ENCODE assay signal across 28 mouse cellular contexts in genomic region chr10:120458866-120459265, GRCm38 (mm10). TPM values are rescaled to one million over a fixed set of nuclear protein-coding genes. Genes with fewer than 3 reads are reported as not detected.
DNase-seq lines count a peak whose midpoint lies in the region; ATAC-seq and TF ChIP-seq lines count a peak whose summit lies in the region.
"Had no signal": no experiment of that assay in that cellular context is flagged by ENCODE, and none has a peak within 500 bp of the region (broad histone marks: within the 10 kb centered on the region; RNA-seq: fewer than 3 reads in every experiment).

No protein-coding gene starts in this region.

- 29% methylated on average over 8 of the region's 8 CpGs for WGBS in liver, embryonic 16.5 days (ENCODE audit: insufficient replicate concordance)
- WGBS in stomach, embryonic 16.5 days, result 85% methylated on average over 8 of the region's 8 CpGs
- WGBS in midbrain, postnatal 0 days, result 97% methylated on average over 8 of the region's 8 CpGs
- 93% methylated on average over 8 of the region's 8 CpGs for WGBS in kidney, embryonic 15.5 days

- no peak for TF ChIP-seq CTCF in bone marrow macrophage, adult 2 months (IDR thresholded peaks at IDR 0.05; ENCODE audit: low read depth, low read length)
- TF ChIP-seq CTCF in midbrain, postnatal 0 days (IDR thresholded peaks at IDR 0.05), result no peak

- no peak overlapping the region for H3K4me3 ChIP-seq in bone marrow macrophage, adult 2 months (ENCODE audit: insufficient read depth, low read length)
- H3K4me3 ChIP-seq in liver, embryonic 16.5 days (ENCODE audit: low read depth, low read length), result no peak overlapping the region
- no peak overlapping the region for H3K4me3 ChIP-seq in stomach, embryonic 16.5 days (replicated peaks; ENCODE audit: low read length)
- no peak overlapping the region for H3K4me3 ChIP-seq in midbrain, postnatal 0 days (ENCODE audit: low read depth, low read length)
- no peak overlapping the region for H3K4me3 ChIP-seq in kidney, embryonic 15.5 days (replicated peaks)
- H3K4me3 ChIP-seq: embryonic facial prominence, embryonic 13.5 days; forebrain, embryonic 13.5 days; gastrocnemius, adult 2 months; heart, embryonic 10.5 days; layer of hippocampus, adult 2 months; limb, embryonic 13.5 days; midbrain, embryonic 10.5 days had no signal

- no peaks in the 10 kb centered on the region for H3K27me3 ChIP-seq in liver, embryonic 16.5 days (ENCODE audit: control insufficient read depth, insufficient read depth, low read depth, low read length)
- H3K27me3 ChIP-seq in stomach, embryonic 16.5 days (ENCODE audit: control insufficient read depth, insufficient read depth, low read length), result no peaks in the 10 kb centered on the region
- no peaks in the 10 kb centered on the region for H3K27me3 ChIP-seq in midbrain, postnatal 0 days (ENCODE audit: insufficient read depth, low read length)
- no peaks in the 10 kb centered on the region for H3K27me3 ChIP-seq in kidney, embryonic 15.5 days
- H3K27me3 ChIP-seq: embryonic facial prominence, embryonic 13.5 days; forebrain, embryonic 13.5 days; limb, embryonic 13.5 days had no signal

- peak; percentile 50 for DNase-seq in liver
- DNase-seq in midbrain, postnatal 0 days (ENCODE audit: low spot score), result no peak
- DNase-seq in right cerebral cortex, postnatal 10 days (ENCODE audit: low spot score in 2 of 2), result no peak
- DNase-seq in urinary bladder, adult 2 months (ENCODE audit: low spot score), result no peak
- DNase-seq: adrenal gland, postnatal 36 days; cerebellum, adult 18-20 months; cerebellum, postnatal 14 days; embryo, embryonic 11 days; gastrocnemius, adult 2 months; heart, postnatal 4 days; kidney, adult 2 months; kidney, postnatal 14 days; layer of hippocampus, postnatal 36 days; lung, embryonic 14.5 days; right cerebral cortex, postnatal 25 days; thymus, adult 2 months had no signal

- H3K4me2 ChIP-seq in liver, embryonic 16.5 days (ENCODE audit: low read depth, low read length), result no peak overlapping the region
- no peak overlapping the region for H3K4me2 ChIP-seq in stomach, embryonic 16.5 days (ENCODE audit: low read depth, low read length)
- H3K4me2 ChIP-seq in midbrain, postnatal 0 days (ENCODE audit: low read depth, low read length, poor library complexity, severe bottlenecking), result no peak overlapping the region
- H3K4me2 ChIP-seq in kidney, embryonic 15.5 days, result no peak overlapping the region
- H3K4me2 ChIP-seq: embryonic facial prominence, embryonic 13.5 days; forebrain, embryonic 13.5 days; hindbrain, embryonic 14.5 days; limb, embryonic 13.5 days; lung, embryonic 14.5 days had no signal

- TF ChIP-seq POLR2A in bone marrow macrophage, adult 2 months (IDR thresholded peaks at IDR 0.05; ENCODE audit: borderline replicate concordance, low read depth, low read length), result no peak

- no peak overlapping the region for H3K9ac ChIP-seq in liver, embryonic 16.5 days (ENCODE audit: low read depth, low read length)
- H3K9ac ChIP-seq in stomach, embryonic 16.5 days (ENCODE audit: low read length), result no peak overlapping the region
- no peak overlapping the region for H3K9ac ChIP-seq in midbrain, postnatal 0 days (replicated peaks; ENCODE audit: low read length, poor library complexity, severe bottlenecking)
- no peak overlapping the region for H3K9ac ChIP-seq in kidney, embryonic 15.5 days
- H3K9ac ChIP-seq: embryonic facial prominence, embryonic 13.5 days; forebrain, embryonic 13.5 days; hindbrain, embryonic 14.5 days; limb, embryonic 13.5 days; lung, embryonic 14.5 days had no signal

- H3K9me3 ChIP-seq in liver, embryonic 16.5 days (replicated peaks; ENCODE audit: control insufficient read depth, low read length), result no peaks in the 10 kb centered on the region
- no peaks in the 10 kb centered on the region for H3K9me3 ChIP-seq in stomach, embryonic 16.5 days (replicated peaks; ENCODE audit: control insufficient read depth, low read length)
- H3K9me3 ChIP-seq in midbrain, postnatal 0 days (ENCODE audit: low read length), result no peaks in the 10 kb centered on the region
- no peaks in the 10 kb centered on the region for H3K9me3 ChIP-seq in kidney, embryonic 15.5 days (replicated peaks)
- H3K9me3 ChIP-seq: embryonic facial prominence, embryonic 13.5 days; forebrain, embryonic 13.5 days; heart, embryonic 10.5 days; limb, embryonic 13.5 days; midbrain, embryonic 10.5 days had no signal

- H3K4me1 ChIP-seq in bone marrow macrophage, adult 2 months (ENCODE audit: control insufficient read depth, insufficient read depth, low read length), result peaks cover 57% of the 10 kb centered on the region
- peaks cover 14% of the 10 kb centered on the region for H3K4me1 ChIP-seq in liver, embryonic 16.5 days (ENCODE audit: control insufficient read depth, low read depth, low read length)
- H3K4me1 ChIP-seq in stomach, embryonic 16.5 days (ENCODE audit: control insufficient read depth, insufficient read depth, low read length), result peaks cover 11% of the 10 kb centered on the region
- no peaks in the 10 kb centered on the region for H3K4me1 ChIP-seq in midbrain, postnatal 0 days (ENCODE audit: insufficient read depth, low read length)
- H3K4me1 ChIP-seq in kidney, embryonic 15.5 days, result peaks cover 23% of the 10 kb centered on the region

- 0 out of 2 replicates have a peak overlapping the region, but pooled peaks have one; percentile 1 for H3K27ac ChIP-seq in bone marrow macrophage, adult 2 months (ENCODE audit: insufficient read depth, low read depth, low read length)
- no peak overlapping the region for H3K27ac ChIP-seq in liver, embryonic 16.5 days (ENCODE audit: low read length)
- H3K27ac ChIP-seq in stomach, embryonic 16.5 days (ENCODE audit: low read length), result 0 out of 2 replicates have a peak overlapping the region, but pooled peaks have one; percentile 24
- H3K27ac ChIP-seq in midbrain, postnatal 0 days (ENCODE audit: low read depth, low read length), result no peak overlapping the region
- H3K27ac ChIP-seq in kidney, embryonic 15.5 days, result no peak overlapping the region
- H3K27ac ChIP-seq: embryonic facial prominence, embryonic 13.5 days; forebrain, embryonic 13.5 days; gastrocnemius, adult 2 months; heart, embryonic 10.5 days; hindbrain, embryonic 14.5 days; layer of hippocampus, adult 2 months; limb, embryonic 13.5 days; midbrain, embryonic 10.5 days had no signal

- peak; percentile 81 for ATAC-seq in liver, embryonic 16.5 days (ENCODE audit: low read depth)
- no peak for ATAC-seq in stomach, embryonic 16.5 days (ENCODE audit: insufficient read depth, low FRiP score)
- ATAC-seq in midbrain, postnatal 0 days (ENCODE audit: low FRiP score), result no peak
- ATAC-seq in kidney, embryonic 15.5 days (replicated peaks; ENCODE audit: low FRiP score), result no peak
- ATAC-seq: forebrain, embryonic 13.5 days; inflammation-experienced regulatory T-cells, adult 6 months had no signal

- H3K36me3 ChIP-seq in liver, embryonic 16.5 days (ENCODE audit: control insufficient read depth, insufficient read depth), result no peaks in the 10 kb centered on the region
- H3K36me3 ChIP-seq in stomach, embryonic 16.5 days (ENCODE audit: control insufficient read depth, insufficient read depth, low read length), result no peaks in the 10 kb centered on the region
- no peaks in the 10 kb centered on the region for H3K36me3 ChIP-seq in midbrain, postnatal 0 days (ENCODE audit: insufficient read depth, low read length)
- peaks cover 71% of the 10 kb centered on the region for H3K36me3 ChIP-seq in kidney, embryonic 15.5 days

RNA-seq across cellular contexts. Expression of gene Hmga2, which starts 17.4 kb away (rescaled TPM):
- polyA plus RNA-seq in bone marrow macrophage, adult 2 months (2012; ENCODE audit: insufficient read depth, insufficient read length, missing spikeins), result 1.8 and 2.7 TPM in 2 replicates
- polyA plus RNA-seq in liver, embryonic 16.5 days (2015; fragmentation: Nextera tagmentation; extraction: Ambion mirVana), result 1.1 and 1.3 TPM in 2 replicates
- polyA plus RNA-seq in stomach, embryonic 16.5 days (2015; fragmentation: Nextera tagmentation; extraction: Ambion mirVana), result 15.8 and 17.7 TPM in 2 replicates
- 0.85 and 0.99 TPM in 2 replicates for total RNA-seq in midbrain, postnatal 0 days (2014; rRNA removed)
- 0.30 and 0.32 TPM in 2 replicates for polyA plus RNA-seq in midbrain, postnatal 0 days (2015; fragmentation: Nextera tagmentation; extraction: Ambion mirVana)
- polyA plus RNA-seq in urinary bladder, adult 2 months (2012; rRNA removed), result not detected in 2 replicates
- 28.3 and 30.3 TPM in 2 replicates for polyA plus RNA-seq in kidney, embryonic 15.5 days (2015; fragmentation: Nextera tagmentation; extraction: Ambion mirVana)

Comparison
In these comparisons a context has a peak if more than half of its experiments do, and no peak if none do; other contexts are left out.
1. H3K27ac ChIP-seq: peak in bone marrow macrophage, adult 2 months (single experiment) and stomach, embryonic 16.5 days (single experiment); none in liver, embryonic 16.5 days (single experiment), midbrain, postnatal 0 days (single experiment) and kidney, embryonic 15.5 days (single experiment).